Mouse (Mus musculus) urinary bladder, postnatal 4 days (tissue): Measurements from ENCODE around the gene Irak1bp1.

Experiments
- DNase-seq, 2 experiments: peaks; one replicate each; pipeline ENCODE4 v3.0.0; 2021 to 2022; ENCODE audit warnings: low spot score in 2 of 2

Gene Irak1bp1

GRCm38 (mm10) chr9:82884177-82884576, 54.8 kb downstream of the Irak1bp1 start:
- no peak for DNase-seq

- no peak for DNase-seq
Measured at GRCm38 (mm10) chr9:82888645-82889044, 59.3 kb downstream of the Irak1bp1 start.
